Mouse (Mus musculus): ENCODE measurements at regions not wholly inside any gene's neighbourhood (a gene's known extent, or its start where the extent isn't known, plus 50 kb on each side); places are given as distances from the start of the nearest gene placed in this dataset.

DNA sequence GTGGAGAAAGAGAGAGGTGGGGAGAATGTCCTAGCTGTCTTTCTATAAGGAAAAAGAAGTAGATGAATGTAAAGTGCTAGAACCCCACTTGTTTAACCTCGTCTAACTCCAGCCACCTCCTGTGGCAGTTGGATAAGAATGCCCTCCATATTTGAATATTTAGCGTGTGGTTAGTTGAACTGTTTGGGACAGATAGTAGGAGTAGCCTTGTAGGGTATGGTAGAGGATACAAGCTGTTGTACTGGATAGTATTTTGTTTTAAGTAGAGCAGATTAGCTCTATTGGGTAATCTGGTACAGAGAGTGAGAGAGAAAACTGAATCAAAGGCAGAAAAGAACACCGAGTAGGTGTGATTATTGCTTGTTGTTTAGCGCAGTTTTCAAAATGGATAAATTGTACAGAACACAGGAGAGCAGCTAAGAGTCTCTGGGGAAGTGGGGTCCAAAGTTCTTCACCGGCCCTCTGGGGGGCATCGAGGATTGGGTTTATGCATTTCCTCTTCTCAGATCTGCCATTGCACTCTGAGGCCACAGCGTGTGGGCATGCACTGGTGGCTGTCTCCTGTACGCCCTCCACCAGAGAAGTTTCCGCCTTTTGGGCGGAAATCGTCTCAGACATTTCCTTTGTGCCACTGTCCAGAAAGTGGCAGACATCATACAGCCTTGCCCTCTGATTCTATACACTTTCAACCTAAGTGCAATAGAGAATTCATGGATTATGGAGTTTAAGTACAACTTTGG lies 192.3 kb upstream of the Gm9833 start:
- Histone ChIP-seq H3K9me3 (replicated peaks; ENCODE audit: control insufficient read depth, low read length) (no peaks in the 10 kb centered on the region), H3K4me3 (ENCODE audit: low read depth, low read length) (no peak overlapping the region), H3K9ac (replicated peaks; ENCODE audit: low read length) (no peak overlapping the region), H3K27me3 (ENCODE audit: control insufficient read depth, insufficient read depth, low read length) (no peaks in the 10 kb centered on the region), H3K36me3 (replicated peaks; ENCODE audit: control insufficient read depth, insufficient read depth, low read depth, low read length) (no peaks in the 10 kb centered on the region), H3K4me2 (ENCODE audit: low read depth, low read length) (no peak overlapping the region), H3K27ac (replicated peaks; ENCODE audit: low read depth, low read length) (no peak overlapping the region), H3K4me1 (ENCODE audit: control insufficient read depth, insufficient read depth, low read length) (no peaks in the 10 kb centered on the region)
- WGBS: 91% methylated on average over 11 of the region's 11 CpGs
- DNase-seq (ENCODE audit: low spot score) (no peak), ATAC-seq (replicated peaks; ENCODE audit: insufficient number of reproducible peaks, low FRiP score, low TSS enrichment, low read depth) (no peak)

DNA sequence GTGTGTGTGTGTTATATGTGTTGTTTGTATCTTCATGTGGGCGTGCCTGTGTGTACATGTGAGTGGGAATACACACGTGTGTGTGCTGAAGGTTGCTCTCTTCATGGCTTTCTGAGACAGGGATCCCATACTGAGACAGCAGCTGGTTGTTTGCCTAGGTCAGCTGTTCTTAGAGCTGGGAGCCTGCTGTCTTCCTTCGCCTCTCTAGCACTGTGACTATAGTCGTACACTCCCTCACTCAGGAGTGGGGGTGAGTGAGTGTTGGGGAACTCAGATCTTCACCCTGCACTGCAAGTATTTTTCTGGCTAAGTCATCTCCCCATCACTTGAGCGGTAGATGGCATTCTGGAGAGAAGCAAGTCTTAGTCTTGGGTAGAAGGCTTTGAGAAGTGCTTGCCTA lies 191.6 kb upstream of the Gm9833 start:
- Histone ChIP-seq H3K4me2 (ENCODE audit: low read depth, low read length) (no peak overlapping the region), H3K27me3 (ENCODE audit: control insufficient read depth, insufficient read depth, low read length) (no peaks in the 10 kb centered on the region), H3K9me3 (replicated peaks; ENCODE audit: control insufficient read depth, low read length) (no peaks in the 10 kb centered on the region), H3K4me3 (ENCODE audit: low read depth, low read length) (no peak overlapping the region), H3K9ac (replicated peaks; ENCODE audit: low read length) (no peak overlapping the region), H3K4me1 (ENCODE audit: control insufficient read depth, insufficient read depth, low read length) (no peaks in the 10 kb centered on the region), H3K36me3 (replicated peaks; ENCODE audit: control insufficient read depth, insufficient read depth, low read depth, low read length) (no peaks in the 10 kb centered on the region), H3K27ac (replicated peaks; ENCODE audit: low read depth, low read length) (no peak overlapping the region)
- WGBS: 87% methylated on average over 5 of the region's 5 CpGs
- DNase-seq (ENCODE audit: low spot score): no peak
- no peak for ATAC-seq (replicated peaks; ENCODE audit: insufficient number of reproducible peaks, low FRiP score, low TSS enrichment, low read depth)

DNA sequence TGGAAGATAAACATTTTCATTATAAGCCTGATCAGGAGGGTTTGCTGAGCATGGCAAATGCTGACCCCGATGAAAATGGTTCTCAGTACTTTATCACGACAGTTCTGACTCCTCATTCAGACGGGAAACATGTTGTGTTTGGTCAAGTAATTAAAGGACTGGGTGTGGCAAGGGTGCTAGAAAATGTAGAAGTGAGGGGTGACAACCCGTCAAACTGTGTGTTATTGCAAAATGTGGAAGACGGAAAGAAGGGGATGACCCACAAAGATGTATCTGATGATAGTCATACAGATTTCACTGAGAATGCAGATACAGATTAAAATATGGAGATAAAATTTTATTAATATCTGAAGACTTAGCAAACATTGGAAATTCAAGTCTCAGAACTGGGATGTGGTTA lies 186.2 kb upstream of the Gm9833 start:
- DNase-seq (ENCODE audit: low spot score): no peak
- WGBS: 78% methylated on average over 5 of the region's 5 CpGs
- no peak overlapping the region for H3K27ac ChIP-seq (replicated peaks; ENCODE audit: low read depth, low read length)

DNA sequence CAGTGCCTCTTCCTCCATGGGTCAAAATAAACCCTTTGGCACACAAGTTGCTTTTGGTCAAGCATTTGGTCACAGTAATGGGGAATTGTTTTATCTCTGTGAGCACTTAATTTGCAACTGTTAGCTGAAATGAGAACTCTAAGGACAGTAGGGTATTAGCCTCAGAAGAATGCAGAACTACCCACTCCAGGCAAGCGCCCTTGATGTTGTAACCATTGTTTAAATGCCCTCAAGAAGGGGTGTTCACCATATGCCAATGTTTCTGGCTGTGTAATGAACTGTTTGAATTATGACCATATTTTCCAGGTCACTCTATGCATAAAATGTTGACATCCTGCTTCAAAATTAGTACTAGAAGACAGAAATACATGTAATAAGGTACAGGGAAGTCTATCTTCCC lies 174.6 kb upstream of the Gm9833 start:
- 90% methylated on average over 1 of the region's 1 CpGs for WGBS
- Histone ChIP-seq H3K4me1 (ENCODE audit: control insufficient read depth, insufficient read depth, low read length) (no peaks in the 10 kb centered on the region), H3K36me3 (replicated peaks; ENCODE audit: control insufficient read depth, insufficient read depth, low read depth, low read length) (no peaks in the 10 kb centered on the region), H3K4me2 (ENCODE audit: low read depth, low read length) (no peak overlapping the region), H3K27me3 (ENCODE audit: control insufficient read depth, insufficient read depth, low read length) (no peaks in the 10 kb centered on the region), H3K9me3 (replicated peaks; ENCODE audit: control insufficient read depth, low read length) (no peaks in the 10 kb centered on the region), H3K4me3 (ENCODE audit: low read depth, low read length) (no peak overlapping the region), H3K27ac (replicated peaks; ENCODE audit: low read depth, low read length) (no peak overlapping the region), H3K9ac (replicated peaks; ENCODE audit: low read length) (no peak overlapping the region)
- ATAC-seq (replicated peaks; ENCODE audit: insufficient number of reproducible peaks, low FRiP score, low TSS enrichment, low read depth) (no peak), DNase-seq (ENCODE audit: low spot score) (no peak)

More for the DNA sequence above, 186.2 kb upstream of the Gm9833 start:
- ATAC-seq (replicated peaks; ENCODE audit: insufficient number of reproducible peaks, low FRiP score, low TSS enrichment, low read depth): no peak
- H3K4me3 ChIP-seq (ENCODE audit: low read depth, low read length): no peak overlapping the region
- H3K27me3 ChIP-seq (ENCODE audit: control insufficient read depth, insufficient read depth, low read length): no peaks in the 10 kb centered on the region
- H3K36me3 ChIP-seq (replicated peaks; ENCODE audit: control insufficient read depth, insufficient read depth, low read depth, low read length): no peaks in the 10 kb centered on the region
- H3K9me3 ChIP-seq (replicated peaks; ENCODE audit: control insufficient read depth, low read length): no peaks in the 10 kb centered on the region
- no peak overlapping the region for H3K9ac ChIP-seq (replicated peaks; ENCODE audit: low read length)
- no peaks in the 10 kb centered on the region for H3K4me1 ChIP-seq (ENCODE audit: control insufficient read depth, insufficient read depth, low read length)
- H3K4me2 ChIP-seq (ENCODE audit: low read depth, low read length): no peak overlapping the region

DNA sequence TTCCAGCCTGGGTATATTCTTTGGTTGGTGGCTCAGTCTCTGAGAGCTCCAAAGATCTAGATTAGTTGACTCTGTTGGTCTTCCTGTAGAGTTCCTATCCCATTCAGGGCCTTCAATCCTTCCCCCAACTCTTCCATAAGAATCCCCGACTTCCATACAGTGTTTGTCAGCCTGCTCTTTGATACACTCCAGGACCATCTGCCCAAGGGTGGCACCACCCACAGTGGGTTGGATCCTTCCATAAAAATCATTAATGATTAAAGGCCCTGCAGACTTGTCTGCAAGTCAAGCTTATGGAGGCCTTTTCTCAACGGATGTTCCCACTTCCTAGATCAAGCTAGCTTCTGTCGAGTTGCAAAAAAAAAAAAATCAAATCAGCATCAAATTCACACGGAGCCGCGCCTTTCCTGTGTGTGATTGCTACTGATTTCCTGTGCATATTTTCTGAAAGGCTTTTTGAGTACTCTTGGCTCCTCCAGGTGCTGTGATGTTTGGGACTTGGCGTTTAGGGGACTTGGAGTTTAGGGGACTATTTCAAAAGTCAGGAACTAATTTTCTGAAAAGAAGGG lies 171.3 kb upstream of the Gm9833 start:
- WGBS: 77% methylated on average over 7 of the region's 7 CpGs
- Histone ChIP-seq H3K9ac (replicated peaks; ENCODE audit: low read length) (no peak overlapping the region), H3K36me3 (replicated peaks; ENCODE audit: control insufficient read depth, insufficient read depth, low read depth, low read length) (no peaks in the 10 kb centered on the region), H3K4me1 (ENCODE audit: control insufficient read depth, insufficient read depth, low read length) (no peaks in the 10 kb centered on the region), H3K9me3 (replicated peaks; ENCODE audit: control insufficient read depth, low read length) (no peaks in the 10 kb centered on the region), H3K27me3 (ENCODE audit: control insufficient read depth, insufficient read depth, low read length) (no peaks in the 10 kb centered on the region), H3K27ac (replicated peaks; ENCODE audit: low read depth, low read length) (no peak overlapping the region), H3K4me3 (ENCODE audit: low read depth, low read length) (no peak overlapping the region), H3K4me2 (ENCODE audit: low read depth, low read length) (no peak overlapping the region)
- DNase-seq (ENCODE audit: low spot score) (no peak), ATAC-seq (replicated peaks; ENCODE audit: insufficient number of reproducible peaks, low FRiP score, low TSS enrichment, low read depth) (no peak)

DNA sequence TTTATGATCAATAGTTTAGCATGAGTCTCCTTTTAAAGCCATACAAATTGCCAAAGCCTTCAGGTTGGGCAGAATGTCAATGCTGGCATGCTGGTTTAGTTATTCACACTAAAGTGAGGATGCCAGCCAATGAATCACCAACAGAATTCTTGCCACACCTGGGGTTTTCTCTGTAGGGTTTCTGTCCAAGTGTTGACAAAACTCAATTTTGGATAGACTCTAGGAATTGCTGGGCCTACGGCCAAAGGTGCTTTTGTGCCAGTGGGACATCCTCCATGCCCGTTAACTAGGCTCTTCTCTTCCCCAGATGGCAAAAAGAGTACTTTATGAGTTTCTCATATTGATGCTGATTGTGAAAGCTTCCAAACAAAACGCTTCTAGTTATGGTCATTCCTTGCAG lies 167.6 kb upstream of the Gm9833 start:
- Histone ChIP-seq H3K27ac (replicated peaks; ENCODE audit: low read depth, low read length) (no peak overlapping the region), H3K4me1 (ENCODE audit: control insufficient read depth, insufficient read depth, low read length) (no peaks in the 10 kb centered on the region), H3K36me3 (replicated peaks; ENCODE audit: control insufficient read depth, insufficient read depth, low read depth, low read length) (no peaks in the 10 kb centered on the region), H3K9ac (replicated peaks; ENCODE audit: low read length) (no peak overlapping the region), H3K4me3 (ENCODE audit: low read depth, low read length) (no peak overlapping the region), H3K27me3 (ENCODE audit: control insufficient read depth, insufficient read depth, low read length) (no peaks in the 10 kb centered on the region), H3K4me2 (ENCODE audit: low read depth, low read length) (no peak overlapping the region), H3K9me3 (replicated peaks; ENCODE audit: control insufficient read depth, low read length) (no peaks in the 10 kb centered on the region)
- ATAC-seq (replicated peaks; ENCODE audit: insufficient number of reproducible peaks, low FRiP score, low TSS enrichment, low read depth): no peak
- DNase-seq (ENCODE audit: low spot score): no peak
- WGBS: 91% methylated on average over 3 of the region's 3 CpGs

DNA sequence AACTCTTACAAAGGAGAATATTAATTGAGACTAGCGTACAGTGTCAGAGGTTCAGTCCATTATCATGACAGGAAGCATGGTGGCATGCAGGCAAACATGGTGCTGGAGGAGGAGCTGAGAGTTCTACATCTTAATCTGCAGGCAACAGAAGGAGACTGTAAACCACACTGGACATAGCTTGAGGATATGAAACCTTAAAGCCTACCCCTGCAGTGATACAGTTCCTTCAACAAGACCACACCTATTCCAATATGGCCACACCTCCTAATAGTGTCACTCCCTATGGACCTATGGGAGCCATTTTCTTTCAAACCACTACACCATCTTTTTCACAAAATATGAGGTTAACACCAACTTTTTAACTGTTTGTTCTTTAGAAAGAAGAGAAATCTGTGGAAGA lies 166.2 kb upstream of the Gm9833 start:
- ATAC-seq (replicated peaks; ENCODE audit: insufficient number of reproducible peaks, low FRiP score, low TSS enrichment, low read depth): no peak
- 86% methylated on average over 1 of the region's 1 CpGs for WGBS

DNA sequence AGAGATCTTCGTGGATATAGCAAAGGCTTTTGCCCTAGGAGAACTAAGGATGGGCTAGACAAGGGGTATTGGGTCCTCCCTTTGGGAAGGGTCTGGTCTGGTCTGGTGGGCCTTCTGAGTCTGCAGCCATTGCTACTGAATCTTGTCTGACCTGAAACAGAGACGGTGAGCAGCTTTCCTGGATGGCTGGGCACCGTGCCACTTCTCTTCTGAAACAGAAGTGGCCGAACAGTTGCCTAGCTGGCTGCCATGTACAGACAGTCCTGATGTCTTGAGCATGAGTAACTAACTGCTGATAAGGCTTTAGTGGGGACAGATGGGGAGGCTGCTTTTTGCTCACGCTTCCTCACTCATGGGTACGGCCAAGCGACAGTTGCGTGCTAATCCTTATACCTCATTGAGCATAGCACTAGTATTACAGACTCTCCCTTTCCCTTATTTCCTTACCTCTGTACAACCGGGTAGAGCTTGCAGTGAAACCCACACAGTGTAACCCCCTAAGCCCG lies 165.3 kb upstream of the Gm9833 start:
- no peaks in the 10 kb centered on the region for H3K27me3 ChIP-seq (ENCODE audit: control insufficient read depth, insufficient read depth, low read length)
- no peaks in the 10 kb centered on the region for H3K9me3 ChIP-seq (replicated peaks; ENCODE audit: control insufficient read depth, low read length)
- DNase-seq (ENCODE audit: low spot score): no peak
- no peak overlapping the region for H3K9ac ChIP-seq (replicated peaks; ENCODE audit: low read length)
- 89% methylated on average over 10 of the region's 10 CpGs for WGBS
- no peaks in the 10 kb centered on the region for H3K36me3 ChIP-seq (replicated peaks; ENCODE audit: control insufficient read depth, insufficient read depth, low read depth, low read length)
- H3K4me2 ChIP-seq (ENCODE audit: low read depth, low read length): no peak overlapping the region
- ATAC-seq (replicated peaks; ENCODE audit: insufficient number of reproducible peaks, low FRiP score, low TSS enrichment, low read depth): no peak
- H3K4me1 ChIP-seq (ENCODE audit: control insufficient read depth, insufficient read depth, low read length): no peaks in the 10 kb centered on the region
- no peak overlapping the region for H3K4me3 ChIP-seq (ENCODE audit: low read depth, low read length)
- H3K27ac ChIP-seq (replicated peaks; ENCODE audit: low read depth, low read length): no peak overlapping the region

More for the DNA sequence above, 166.2 kb upstream of the Gm9833 start:
- Histone ChIP-seq H3K27me3 (ENCODE audit: control insufficient read depth, insufficient read depth, low read length) (no peaks in the 10 kb centered on the region), H3K4me2 (ENCODE audit: low read depth, low read length) (no peak overlapping the region), H3K4me1 (ENCODE audit: control insufficient read depth, insufficient read depth, low read length) (no peaks in the 10 kb centered on the region), H3K9ac (replicated peaks; ENCODE audit: low read length) (no peak overlapping the region), H3K36me3 (replicated peaks; ENCODE audit: control insufficient read depth, insufficient read depth, low read depth, low read length) (no peaks in the 10 kb centered on the region), H3K4me3 (ENCODE audit: low read depth, low read length) (no peak overlapping the region), H3K27ac (replicated peaks; ENCODE audit: low read depth, low read length) (no peak overlapping the region), H3K9me3 (replicated peaks; ENCODE audit: control insufficient read depth, low read length) (no peaks in the 10 kb centered on the region)
- no peak for DNase-seq (ENCODE audit: low spot score)
